Mouse (Mus musculus) megakaryocyte, embryonic 14.5 days (primary cell): Measurements from ENCODE around the gene Egfl7.

Experiments
- FLI1 ChIP-seq: IDR thresholded peaks from 2 replicates; pipeline ENCODE4 v1.6.1; 2012; ENCODE audit warnings: low read length, inconsistent platforms, mixed read lengths
- GATA1 ChIP-seq: IDR thresholded peaks from 3 replicates; pipeline ENCODE4 v1.6.1; 2012; ENCODE audit warnings: mixed read lengths, low read length, inconsistent platforms, borderline replicate concordance

DNA sequence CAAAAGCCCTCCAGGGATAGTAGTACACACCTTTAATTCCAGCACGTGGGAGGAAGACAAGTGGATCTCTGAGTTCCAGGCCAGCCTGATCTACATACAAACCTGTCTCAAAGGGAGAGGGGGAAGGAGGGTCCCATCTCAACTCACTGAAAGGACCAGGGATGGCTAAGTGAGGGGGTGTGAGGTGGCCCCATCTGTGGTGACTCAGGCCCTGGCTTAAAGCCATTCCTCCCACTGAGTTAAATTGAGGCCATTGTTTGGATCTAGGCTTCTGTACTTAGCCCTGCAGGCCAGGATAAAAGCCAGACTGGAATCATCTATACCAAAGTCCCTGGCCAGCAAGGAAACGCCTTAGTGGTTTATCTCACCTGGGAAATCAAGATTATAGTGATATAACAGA, 41.4 kb downstream of the Egfl7 start:
- TF ChIP-seq GATA1 (no peak), FLI1 (no peak)
